Mouse (Mus musculus): ENCODE measurements around the gene Ptprf.

Ptprf gene

DNA sequence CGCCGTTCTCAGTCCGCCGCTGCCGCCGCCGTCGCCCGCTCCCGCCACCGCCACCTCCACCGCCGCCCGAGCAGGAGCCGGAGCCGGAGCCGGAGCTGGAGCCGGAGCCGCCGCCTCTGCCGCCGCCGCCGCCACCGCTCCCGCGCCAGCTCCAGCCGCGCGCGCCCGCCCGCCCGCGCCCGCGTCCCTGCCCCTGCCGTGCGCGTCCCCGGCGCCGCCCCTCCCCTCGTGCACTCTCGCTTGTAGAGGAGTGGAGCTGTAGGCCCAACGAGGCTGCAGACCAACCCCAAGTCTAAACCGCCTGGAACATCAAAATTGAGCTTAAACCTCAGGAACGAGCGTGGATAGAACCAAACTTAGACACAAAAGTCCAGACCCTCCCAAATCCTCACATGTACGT is at the start of gene Ptprf:
Ptprf (minus strand) TSS at position 175 of the 400 bp plus-strand sequence.
- no peak for DNase-seq (ENCODE audit: low read depth in 1 of 2, low spot score in 2 of 2)

DNA sequence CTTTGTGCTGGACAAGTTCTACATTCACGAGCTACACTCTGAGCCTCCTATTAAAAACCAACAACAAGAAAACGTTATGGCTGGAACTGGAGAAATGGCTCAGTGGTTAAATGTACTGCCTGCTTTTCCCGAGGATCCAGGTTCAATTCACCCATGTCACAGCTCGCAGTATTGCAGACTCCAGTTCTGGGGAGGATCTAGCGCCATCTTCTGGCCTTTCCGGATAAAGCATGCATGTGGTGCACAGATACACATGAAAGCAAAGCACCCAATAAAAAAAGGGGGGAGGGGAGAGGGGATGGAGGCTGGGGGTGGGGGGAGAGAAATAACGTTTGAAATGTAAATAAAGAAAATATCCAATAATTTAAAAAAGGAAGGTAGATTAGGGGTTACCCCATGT is 45.5 kb upstream of the Ptprf start:
- peak in 1 of 2 experiments; percentile 38 for DNase-seq (ENCODE audit: low read depth in 1 of 2, low spot score in 2 of 2)

DNA sequence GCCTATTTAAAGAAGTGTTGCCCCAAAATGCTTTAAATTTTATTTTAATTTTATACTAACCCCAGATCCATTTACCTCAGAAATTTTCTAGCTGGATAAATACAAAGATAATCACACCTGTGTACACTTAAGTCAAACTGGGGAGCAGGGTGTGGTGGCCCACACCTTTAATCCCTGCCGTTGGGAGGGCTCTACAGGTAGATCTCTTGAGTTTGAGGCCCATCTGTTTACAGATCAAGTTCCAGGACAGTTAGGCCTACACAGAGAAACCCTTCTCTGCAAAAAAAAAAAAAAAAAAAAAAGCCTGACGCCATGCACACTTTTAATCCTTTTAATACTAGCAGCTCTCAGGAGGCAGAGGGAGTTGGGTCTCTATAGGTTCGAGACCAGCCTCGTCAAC is 44.8 kb upstream of the Ptprf start:
- DNase-seq (ENCODE audit: low read depth in 1 of 2, low spot score in 2 of 2), result no peak

DNA sequence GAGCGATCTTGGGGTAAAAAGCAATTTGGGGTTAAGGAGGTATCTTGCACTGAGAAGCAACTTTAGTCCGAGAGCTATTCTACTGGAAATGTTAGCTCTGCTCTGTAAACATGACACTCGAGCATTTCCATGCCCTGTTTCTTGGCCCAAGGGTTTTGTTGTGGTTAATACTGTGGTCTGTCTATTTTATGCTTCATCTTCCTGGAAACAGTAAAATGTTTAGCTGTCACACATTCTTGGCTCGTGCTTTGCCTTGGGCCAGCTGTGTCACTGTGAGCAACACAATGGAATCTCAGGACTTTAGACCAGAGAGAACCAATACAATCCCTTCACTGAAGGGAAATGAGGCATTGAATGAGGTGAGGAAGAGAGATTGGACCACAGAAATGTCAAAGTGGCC is 40.6 kb upstream of the Ptprf start:
- no peak for DNase-seq (ENCODE audit: low read depth in 1 of 2, low spot score in 2 of 2)

DNA sequence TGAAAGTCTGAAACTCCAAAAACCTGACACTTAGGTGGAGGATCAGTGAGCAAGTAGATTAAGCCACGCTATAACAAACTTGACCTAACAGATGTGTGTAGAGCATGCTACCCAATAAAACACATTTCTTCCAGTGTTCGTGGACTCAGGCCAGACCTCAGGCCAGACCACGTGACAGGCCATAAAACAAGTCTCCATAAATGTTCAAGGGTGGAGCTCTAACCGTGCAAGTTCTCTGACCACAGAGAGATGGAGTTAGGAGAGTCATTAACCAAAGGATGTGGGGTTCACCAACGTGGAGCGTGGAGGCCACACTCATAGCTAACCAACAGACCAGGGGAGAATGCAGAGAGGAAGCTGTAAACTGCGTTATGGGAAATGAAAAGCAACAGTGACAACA is 35.3 kb upstream of the Ptprf start:
- no peak for DNase-seq (ENCODE audit: low read depth in 1 of 2, low spot score in 2 of 2)

DNA sequence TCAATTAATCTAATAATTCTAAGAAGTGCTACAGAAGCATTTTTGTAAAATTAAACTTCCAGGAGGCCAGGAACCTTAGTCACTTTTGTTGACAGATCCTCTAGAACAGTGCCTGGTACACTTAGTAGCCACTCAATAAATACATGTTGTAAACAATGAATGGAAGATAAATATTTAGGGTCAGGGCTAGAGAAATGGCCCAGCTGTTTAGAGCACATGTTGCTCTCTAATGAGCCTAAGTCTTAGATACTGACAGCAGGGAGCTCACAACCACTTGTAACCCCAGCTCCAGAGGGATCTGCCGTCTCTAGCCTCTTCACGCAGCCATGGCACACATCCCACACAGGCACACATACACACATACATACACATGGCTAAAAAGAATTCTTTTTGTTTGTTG is 29.4 kb upstream of the Ptprf start:
- DNase-seq (ENCODE audit: low read depth in 1 of 2, low spot score in 2 of 2), result no peak

DNA sequence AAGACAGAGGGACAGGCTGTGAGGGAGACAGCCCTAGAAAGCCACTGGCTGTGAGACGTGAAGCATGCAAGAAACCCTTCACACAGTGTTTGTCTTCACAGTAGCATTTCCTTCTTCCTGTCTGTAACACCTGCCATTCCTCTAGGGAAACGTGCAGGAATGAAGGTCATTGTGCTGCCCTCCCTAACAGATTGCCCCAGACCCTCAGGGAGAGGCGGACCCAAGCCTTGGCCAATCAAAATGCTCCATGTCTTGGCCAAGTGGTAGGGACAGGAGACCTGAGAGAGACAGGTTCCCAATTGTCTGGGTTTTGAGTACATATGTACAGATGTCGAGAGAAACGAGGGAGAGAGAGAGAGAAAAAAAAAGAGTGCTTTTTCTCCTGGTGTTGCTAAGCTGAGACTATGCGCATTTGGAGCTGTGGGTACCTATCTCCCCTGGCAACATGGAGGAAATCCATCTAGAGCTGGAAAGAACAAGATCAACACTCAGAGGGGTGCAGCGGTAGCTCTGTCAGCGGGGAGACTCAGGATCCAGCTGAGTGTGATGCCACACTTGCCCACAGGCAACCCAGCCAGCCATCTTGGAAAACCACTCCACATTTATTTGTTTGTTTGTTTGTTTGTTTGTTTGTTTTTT is 28.6 kb upstream of the Ptprf start:
- no peak for DNase-seq (ENCODE audit: low read depth in 1 of 2, low spot score in 2 of 2)

DNA sequence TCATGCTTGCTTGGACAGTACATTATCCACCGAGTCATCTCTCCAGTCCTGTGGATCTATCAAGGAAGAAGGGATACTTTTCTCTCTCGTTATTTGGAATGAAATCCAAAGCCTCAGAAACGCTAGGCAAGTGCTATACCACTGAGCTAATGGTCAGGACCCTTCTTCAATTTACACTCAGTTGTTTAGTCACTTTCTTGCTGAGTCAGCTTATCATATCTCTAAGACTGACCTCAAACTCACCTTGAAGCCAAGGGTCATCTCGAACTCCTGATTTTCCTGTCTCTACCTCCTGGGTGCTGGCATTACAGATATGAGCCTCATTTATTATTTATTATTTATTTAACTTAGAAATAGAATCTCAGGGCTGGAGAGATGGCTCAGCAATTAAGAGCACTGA is 25.5 kb upstream of the Ptprf start:
- DNase-seq (ENCODE audit: low read depth in 1 of 2, low spot score in 2 of 2), result no peak

DNA sequence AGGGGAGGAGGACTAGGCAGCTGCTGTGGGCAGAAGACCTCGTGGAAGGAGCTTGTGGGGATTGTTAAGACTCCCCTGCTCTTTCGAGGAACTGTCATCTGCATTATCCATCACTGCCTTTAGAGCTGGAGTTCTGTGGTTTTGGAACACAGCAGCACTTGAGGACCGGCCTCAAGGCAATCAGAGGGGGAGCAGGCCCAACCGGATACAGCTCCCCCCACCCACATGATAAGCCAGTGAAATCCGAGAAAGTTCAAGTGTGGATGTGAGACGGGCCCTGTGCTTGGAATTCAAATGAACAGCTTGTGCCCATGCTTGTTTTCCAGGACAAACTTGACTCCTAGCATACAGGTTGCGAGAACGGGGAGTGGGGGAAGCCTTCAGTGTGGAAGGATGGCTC is 24.1 kb upstream of the Ptprf start:
- DNase-seq (ENCODE audit: low read depth in 1 of 2, low spot score in 2 of 2), result no peak

DNA sequence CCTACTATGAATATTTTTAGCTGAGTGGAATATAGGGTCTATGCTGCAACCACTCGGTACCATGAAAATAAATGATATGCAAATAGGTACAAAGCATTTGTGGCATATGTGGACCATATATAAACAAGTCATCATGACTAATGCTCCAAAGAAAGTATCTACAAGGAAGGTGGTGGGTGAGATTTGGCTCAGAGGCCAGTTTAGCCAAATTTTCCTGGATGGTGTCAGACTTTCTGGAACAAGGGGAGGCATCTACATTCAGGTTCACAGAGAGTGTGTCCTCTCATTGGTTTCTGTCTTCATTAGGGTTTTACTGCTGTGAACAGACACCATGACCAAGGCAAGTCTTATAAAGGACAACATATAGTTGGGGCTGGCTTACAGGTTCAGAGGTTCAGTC is 19.3 kb upstream of the Ptprf start:
- DNase-seq (ENCODE audit: low read depth in 1 of 2, low spot score in 2 of 2), result no peak

DNA sequence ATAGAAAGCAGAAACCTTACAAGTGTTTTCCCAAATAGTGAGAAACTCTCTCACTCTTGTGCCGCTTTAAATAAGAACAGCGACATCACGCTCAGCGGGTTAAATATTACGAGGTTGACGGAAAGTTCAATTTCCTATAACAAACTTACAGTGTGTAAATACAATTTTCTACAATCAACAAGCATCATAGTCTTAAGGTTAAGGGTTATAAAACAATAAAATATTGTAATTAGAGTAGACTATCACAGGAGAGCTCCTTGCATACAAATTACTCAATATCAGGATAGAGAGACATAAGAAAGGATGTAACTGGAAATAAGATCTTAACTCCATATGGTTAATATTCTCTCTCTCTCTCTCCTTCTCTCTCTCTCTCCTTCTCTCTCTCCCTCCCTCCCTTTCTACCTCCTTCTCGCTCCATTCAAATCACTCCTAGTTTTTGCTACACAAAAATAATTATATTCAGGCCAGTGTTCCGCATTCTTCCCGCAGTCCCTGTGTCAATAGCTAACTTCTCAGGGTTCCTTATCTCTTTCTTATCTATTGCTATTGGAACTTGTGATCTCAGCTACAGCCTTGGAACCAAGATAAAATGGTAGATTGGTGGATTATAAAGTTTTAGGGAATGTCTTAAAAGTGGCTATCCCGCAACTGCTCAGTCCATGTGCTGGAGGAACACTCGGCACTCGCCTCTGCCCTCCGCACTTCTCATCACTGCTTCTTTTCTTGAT is 16.5 kb upstream of the Ptprf start:
- DNase-seq (ENCODE audit: low read depth in 1 of 2, low spot score in 2 of 2), result no peak

DNA sequence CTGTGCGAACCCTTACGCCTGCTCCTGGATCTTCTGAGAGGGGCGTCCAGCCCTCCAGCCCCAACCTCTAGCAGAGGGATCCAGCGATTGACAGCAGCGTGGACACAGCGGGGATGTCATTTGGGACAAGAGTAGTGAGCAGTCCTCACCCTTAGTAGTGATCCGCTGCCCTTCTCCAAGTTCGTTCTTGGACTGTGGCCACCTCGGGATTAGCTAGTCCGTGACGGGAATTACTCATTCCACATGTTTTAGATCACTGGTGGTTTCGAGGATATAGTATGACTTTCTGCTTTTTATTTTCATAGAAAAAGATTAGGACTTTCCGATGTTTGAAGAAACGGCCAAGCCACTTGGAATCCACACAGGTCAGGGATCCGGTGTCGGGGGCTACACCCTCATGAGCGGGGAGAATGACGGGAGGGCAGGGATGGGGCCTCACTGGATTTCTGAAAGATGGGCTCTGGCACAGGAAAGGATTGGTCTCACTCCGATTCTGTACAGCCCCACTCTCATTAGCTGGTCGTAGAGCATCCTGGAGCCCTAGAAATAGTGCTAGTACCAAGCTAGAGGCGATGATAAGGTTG is 15.0 kb upstream of the Ptprf start:
- no peak for DNase-seq (ENCODE audit: low read depth in 1 of 2, low spot score in 2 of 2)

DNA sequence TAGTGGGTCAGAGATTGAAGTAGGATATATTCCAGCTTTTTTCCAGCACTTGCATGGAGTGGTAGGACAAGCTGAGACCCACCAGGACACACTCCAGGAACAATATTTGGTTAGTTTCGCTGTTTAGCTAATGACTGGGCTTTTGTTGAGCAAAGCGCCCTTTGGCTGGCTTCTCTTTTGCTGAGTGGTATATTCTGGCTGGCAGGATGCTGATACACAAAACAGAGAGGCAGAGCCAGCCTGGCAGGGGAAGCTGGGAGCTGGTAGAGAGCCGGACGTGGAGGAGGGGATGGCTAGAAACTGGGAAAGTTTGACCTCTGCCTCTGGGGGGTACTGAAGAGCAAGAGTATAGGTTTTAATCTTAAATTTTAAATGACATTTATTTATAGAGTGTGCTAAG is 13.8 kb upstream of the Ptprf start:
- DNase-seq (ENCODE audit: low read depth in 1 of 2, low spot score in 2 of 2), result no peak

DNA sequence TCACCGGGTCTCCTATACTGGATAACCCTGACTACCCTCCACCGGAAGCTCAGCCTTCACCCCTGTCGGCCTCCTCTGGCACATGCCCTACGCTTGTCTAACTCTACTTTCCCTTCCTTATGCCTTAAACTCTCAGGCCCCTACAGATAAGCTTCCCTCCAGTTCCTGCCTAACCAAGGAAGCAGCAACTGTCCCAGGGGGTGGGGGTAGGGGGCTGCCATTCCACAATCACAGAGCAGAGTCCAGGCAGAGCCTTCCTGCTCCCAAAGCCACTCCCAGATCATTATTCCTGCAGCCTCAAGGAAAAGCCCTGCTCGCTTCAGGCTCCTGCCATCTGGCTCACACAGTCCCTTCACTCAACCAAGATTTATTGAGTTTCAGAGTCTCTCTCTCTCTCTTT is 6.6 kb upstream of the Ptprf start:
- DNase-seq (ENCODE audit: low read depth in 1 of 2, low spot score in 2 of 2), result no peak

DNA sequence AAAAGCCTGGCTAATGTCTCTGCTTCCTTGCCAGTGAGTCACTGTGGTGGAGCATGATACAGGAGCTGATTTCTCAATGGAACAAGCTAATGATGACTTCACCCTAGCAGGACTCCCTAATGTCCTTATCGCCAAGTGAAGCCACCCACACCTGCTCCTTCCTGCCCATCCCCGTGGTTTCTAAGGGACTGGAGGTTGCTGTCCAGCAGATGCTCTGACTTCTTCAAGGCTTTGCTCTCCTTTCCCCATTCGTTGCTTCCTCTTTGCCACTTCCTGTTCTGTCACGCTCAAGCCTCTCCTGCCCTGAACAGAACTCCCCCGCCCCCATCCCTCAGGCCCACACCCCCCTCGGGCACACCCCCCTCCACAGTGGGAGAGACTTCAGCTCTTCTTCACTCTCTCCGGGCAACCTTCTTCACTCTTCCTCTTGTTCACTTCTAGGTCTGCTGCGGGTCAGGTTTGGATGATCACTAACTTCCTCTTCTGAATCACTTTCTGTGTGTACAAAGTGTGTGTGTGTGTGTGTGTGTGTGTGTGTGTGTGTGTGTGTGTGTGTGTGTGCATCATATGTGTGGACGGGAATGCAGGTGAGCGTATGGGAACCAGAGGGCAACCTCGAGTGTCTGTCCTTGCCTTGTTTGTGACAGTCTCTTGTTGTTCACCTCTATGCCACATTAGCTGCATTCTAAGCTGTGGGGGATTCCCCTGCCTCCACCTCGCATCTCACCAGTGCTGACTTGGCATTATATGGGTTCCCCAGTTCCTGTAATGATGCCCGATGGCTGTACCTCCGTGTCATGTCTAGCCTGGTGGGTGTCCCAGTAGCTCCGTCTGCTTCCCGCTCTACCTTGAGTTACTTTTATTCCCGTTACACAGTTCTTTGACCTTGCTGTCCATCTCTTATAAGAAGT is 4.7 kb upstream of the Ptprf start:
- DNase-seq (ENCODE audit: low read depth in 1 of 2, low spot score in 2 of 2), result peak in 1 of 2 experiments; percentile 34

DNA sequence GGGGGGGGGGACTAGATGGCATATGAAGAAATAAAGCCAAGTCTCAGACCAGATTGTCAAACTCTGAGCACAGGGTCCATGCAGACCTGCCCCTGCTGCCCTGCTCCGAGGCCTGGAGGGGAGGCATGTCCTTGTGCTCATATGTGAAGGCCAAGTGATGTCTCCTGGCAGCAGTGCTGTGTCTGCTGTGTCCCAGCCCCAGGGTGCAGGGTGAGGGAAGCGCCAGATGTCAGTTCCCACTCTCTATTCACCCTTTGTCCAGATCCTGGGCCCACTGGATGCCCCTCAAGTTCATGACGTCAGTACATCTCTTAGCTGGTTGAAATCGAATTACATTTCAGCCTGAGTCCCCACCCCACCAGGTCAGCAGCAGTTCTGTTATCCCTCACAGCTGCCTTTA is 3.6 kb upstream of the Ptprf start:
- no peak for DNase-seq (ENCODE audit: low read depth in 1 of 2, low spot score in 2 of 2)

DNA sequence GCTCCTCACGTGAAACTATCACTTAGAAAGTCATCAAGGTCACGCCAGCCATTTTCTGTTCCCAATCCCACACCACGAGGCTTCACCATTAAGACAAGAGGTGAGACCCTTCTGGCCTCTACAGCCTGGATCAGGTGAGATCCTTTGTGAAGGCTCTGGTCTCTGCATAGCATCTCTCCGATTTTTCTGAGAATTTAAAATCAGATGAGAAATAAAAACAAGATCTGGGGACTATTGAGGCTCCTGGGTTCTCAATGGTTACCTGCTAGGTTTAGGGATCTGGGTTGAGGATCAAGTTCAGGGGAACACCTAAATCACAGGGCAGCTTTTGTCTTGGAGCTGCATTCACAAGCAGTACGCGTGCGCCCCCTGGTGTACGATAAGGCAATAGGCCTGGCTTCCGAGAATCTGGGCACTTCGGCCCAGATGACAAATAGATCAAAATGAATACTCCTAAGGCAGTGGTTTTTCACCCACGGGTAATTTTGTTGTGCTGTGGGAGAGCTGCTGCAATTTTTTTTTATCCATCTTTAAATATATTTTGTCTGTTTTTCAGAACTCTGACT is 1.6 kb upstream of the Ptprf start:
- DNase-seq (ENCODE audit: low read depth in 1 of 2, low spot score in 2 of 2), result peak in 1 of 2 experiments; percentile 57

DNA sequence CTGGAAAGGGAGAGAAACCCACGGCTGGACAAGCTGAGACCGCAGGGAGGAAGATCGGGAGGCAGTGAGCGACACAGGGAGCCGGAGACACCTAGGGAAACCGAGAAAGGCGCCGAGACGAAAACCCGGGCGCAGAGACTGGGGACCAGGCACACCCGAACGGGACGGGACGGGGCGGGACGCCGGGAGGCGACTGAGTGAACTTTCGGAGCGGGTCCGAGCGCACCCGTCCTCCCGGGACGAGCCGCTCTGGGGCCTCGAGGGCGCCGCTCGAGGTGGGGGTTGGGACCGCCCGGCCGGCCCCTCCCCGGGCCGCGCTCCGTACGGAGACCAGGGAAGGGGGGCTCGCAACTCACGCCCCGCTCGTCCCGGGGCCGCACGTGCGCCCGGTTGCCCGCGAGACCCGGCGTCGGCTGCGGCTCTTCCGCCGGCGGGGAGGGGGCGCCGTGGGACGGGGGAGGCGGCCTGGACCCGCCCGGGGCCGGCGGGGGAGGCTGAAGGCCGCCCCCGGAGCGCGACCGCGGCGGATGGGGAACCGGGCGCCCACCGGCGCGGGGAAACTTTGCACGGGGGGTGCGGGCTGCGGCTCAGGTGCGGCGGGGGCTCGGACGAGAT is 682 bp downstream of the Ptprf start:
- DNase-seq (ENCODE audit: low read depth in 1 of 2, low spot score in 2 of 2), result no peak

DNA sequence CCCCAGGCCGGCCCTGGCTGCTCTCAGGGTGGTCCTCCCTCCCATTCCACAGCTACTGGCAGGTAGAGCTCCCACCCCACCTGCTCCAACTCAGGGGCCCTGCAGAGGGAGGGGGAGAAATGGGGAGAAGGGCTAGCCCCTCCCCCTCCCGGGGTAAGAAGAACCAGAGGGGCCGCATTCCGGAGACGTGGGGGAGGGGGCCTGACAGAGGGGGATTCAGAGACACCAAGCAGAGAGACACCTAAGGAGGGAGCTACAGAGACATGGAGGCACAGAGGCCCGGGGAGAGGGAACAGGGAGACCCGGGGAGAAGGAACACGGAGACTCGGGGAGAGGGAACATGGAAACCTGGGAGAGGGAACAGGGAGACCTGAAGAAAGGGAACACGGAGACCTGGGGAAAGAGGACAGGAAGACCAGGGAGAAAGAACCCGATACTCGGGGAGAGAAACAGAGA is 1.2 kb downstream of the Ptprf start:
- DNase-seq (ENCODE audit: low read depth in 1 of 2, low spot score in 2 of 2), result no peak

DNA sequence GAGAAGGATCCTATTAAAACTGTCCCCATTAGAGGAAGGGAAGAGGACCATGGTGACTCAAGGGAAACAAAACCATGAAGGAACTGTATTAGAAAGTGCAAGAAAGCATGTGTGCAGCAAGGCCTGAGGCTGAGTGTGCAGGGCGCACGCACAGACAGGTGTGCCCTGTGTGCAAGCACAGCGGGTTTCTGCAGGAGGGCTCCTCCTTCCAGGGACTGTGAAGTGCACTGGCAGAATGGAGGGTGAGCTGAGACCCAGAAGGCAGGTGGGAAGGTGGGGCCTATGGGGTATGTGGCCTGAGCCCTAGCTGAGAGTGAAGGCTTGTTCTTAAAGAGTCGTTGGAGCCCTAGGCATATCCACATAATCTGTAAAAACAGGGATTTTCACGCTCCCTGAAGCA is 1.9 kb downstream of the Ptprf start:
- DNase-seq (ENCODE audit: low read depth in 1 of 2, low spot score in 2 of 2), result no peak

DNA sequence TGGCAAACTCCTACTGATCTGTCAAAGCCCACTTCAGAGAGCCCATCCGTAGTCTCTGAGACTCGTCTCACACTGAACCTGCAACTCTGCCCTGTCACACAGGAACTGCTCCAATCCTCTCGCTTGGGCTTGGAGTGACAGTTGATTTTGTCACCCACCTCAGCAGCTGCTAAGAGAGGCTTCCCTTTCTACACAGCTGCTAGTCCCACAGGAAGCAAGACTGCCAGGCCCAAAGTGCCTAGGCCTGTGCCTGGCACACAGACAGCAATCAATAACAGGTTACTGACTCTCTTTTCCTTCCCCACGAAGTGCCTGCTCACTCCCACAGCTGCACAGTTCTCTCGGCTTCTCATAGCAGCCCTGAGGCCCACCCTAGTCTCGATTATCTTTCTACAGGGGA is 2.7 kb downstream of the Ptprf start:
- DNase-seq (ENCODE audit: low read depth in 1 of 2, low spot score in 2 of 2), result no peak

Measured in monocyte, adult 2 months (primary cell).